Mouse (Mus musculus) heart, embryonic 12.5 days (tissue): ENCODE results near the gene Olfr813. TPM values are rescaled to one million over a fixed set of nuclear protein-coding genes. Genes with fewer than 3 reads are reported as not detected.
"Not testable (repeated sequence)": the region's sequence is repeated elsewhere in the genome, so short reads cannot be mapped to it uniquely, and the experiment has no call there.

ENCODE experiments used
- ATAC-seq: fragments of 200-750 bp; cut with Nextera tagmentation; 2 replicates; pipeline ENCODE4 v1.8.0; 2017; ENCODE audit warnings: moderate TSS enrichment, moderate library complexity; ENCODE audit not compliant: insufficient number of reproducible peaks, low FRiP score
- H3K27ac ChIP-seq: fragments of 300-500 bp; sonication (generic); 2 replicates; pipeline ENCODE4 v1.5.1; 2016; ENCODE audit warnings: mild to moderate bottlenecking, moderate library complexity; ENCODE audit not compliant: poor library complexity, severe bottlenecking
- H3K27me3 ChIP-seq: fragments of 300-500 bp; sonication (generic); replicated peaks from 2 replicates; pipeline ENCODE4 v1.6.1; 2016; ENCODE audit warnings: mild to moderate bottlenecking, moderate library complexity
- H3K36me3 ChIP-seq: fragments of 300-500 bp; sonication (generic); 2 replicates; pipeline ENCODE4 v1.6.1; 2016; ENCODE audit warnings: mild to moderate bottlenecking, moderate library complexity
- H3K4me1 ChIP-seq: fragments of 300-500 bp; sonication (generic); replicated peaks from 2 replicates; pipeline ENCODE4 v1.6.1; 2016; ENCODE audit warnings: mild to moderate bottlenecking
- H3K4me2 ChIP-seq: fragments of 300-500 bp; sonication (generic); 2 replicates; pipeline ENCODE4 v1.6.1; 2016; ENCODE audit warnings: mild to moderate bottlenecking, moderate library complexity
- H3K4me3 ChIP-seq: fragments of 300-500 bp; sonication (generic); 2 replicates; pipeline ENCODE4 v1.5.1; 2016; ENCODE audit warnings: mild to moderate bottlenecking
- H3K9ac ChIP-seq: fragments of 300-500 bp; sonication (generic); 2 replicates; pipeline ENCODE4 v1.6.1; 2016; ENCODE audit warnings: mild to moderate bottlenecking, moderate library complexity
- H3K9me3 ChIP-seq: fragments of 300-500 bp; sonication (generic); replicated peaks from 2 replicates; pipeline ENCODE4 v1.6.1; 2016; ENCODE audit warnings: mild to moderate bottlenecking, moderate library complexity
- WGBS: fragments of 180-500 bp; shearing (Covaris S2); methylation state at CpG from one replicate; pipeline ENCODE4 v1.1.7; 2016; 5-methylcytosine and 5-hydroxymethylcytosine counted together
- polyA plus RNA-seq: library from polyadenylated mRNA; unstranded; fragments of >200 nt; fragmentation: Nextera tagmentation; extraction: Ambion mirVana; gene quantifications from 2 replicates; pipeline ENCODE4 v1.2.1, GENCODE M21; 2016

The Olfr813 gene
- not detected in 2 replicates for polyA plus RNA-seq

DNA sequence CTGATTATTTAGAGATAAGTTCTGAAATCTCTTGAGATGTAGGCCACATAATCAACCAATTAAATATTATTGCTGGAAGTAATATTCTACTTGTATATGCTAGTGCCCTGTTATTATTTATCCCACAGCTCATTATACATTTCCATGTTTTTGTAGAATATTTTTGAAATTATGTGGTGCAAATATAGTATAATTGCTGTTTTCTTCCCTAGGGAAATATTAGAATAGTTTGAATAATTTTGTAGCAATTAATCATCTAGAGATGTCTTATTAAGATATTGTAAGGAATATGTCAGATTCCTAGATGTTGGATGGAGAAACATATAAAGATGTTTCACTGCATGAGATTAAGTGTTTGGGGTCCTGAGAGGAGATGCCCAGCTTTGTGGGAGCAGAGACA, at the start of gene Olfr813:
TSS of gene Olfr813 (plus strand) at position 301 of the 400 bp plus-strand sequence.
- Histone ChIP-seq H3K4me3 (no peak within 1 kb of the TSS), H3K9ac (no peak within 1 kb of the TSS), H3K4me2 (no peak within 1 kb of the TSS), H3K4me1 (no peaks in the 10 kb centered on the region), H3K27me3 (no peaks in the 10 kb centered on the region), H3K9me3 (no peaks in the 10 kb centered on the region), H3K27ac (no peak within 1 kb of the TSS), H3K36me3 (no peaks in the 10 kb centered on the region)
- ATAC-seq = no peak

GRCm38 (mm10) chr10:129845994-129846393, 9.2 kb upstream of the Olfr813 start, which contains the start of gene Olfr812:
Olfr812 (minus strand) TSS chr10:129846094.
- Histone ChIP-seq H3K27ac (no peak within 1 kb of the TSS), H3K27me3 (no peaks in the 10 kb centered on the region), H3K4me1 (no peaks in the 10 kb centered on the region), H3K9me3 (no peaks in the 10 kb centered on the region), H3K36me3 (no peaks in the 10 kb centered on the region), H3K9ac (no peak within 1 kb of the TSS), H3K4me2 (no peak within 1 kb of the TSS), H3K4me3 (no peak within 1 kb of the TSS)
- no peak for ATAC-seq
- 65% methylated on average over 1 of the region's 1 CpGs for whole genome bisulfite sequencing

DNA sequence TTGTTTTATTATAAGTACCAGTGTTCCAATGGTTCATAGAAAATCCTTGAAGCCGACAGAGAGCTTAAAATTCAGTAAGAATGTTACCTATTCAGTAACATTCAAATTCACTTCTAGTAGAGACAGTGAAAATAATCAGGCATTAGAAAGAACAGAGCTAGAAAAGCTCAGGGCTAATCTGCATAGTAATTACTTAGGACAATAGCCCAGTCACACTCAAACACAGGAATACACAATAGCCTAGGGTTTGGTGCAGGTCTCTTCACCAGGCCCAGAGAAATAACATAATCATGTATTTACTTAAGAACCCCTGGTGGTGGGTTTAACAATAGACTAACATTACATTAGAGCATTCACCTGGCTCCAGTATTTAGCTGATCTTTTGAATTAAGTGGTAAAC, 7.8 kb upstream of the Olfr813 start:
- H3K9me3 ChIP-seq = no peaks in the 10 kb centered on the region
- H3K9ac ChIP-seq = no peak overlapping the region
- no peak for ATAC-seq
- 74% methylated on average over 1 of the region's 1 CpGs for WGBS
- H3K27ac ChIP-seq = no peak overlapping the region
- no peak overlapping the region for H3K4me3 ChIP-seq
- no peaks in the 10 kb centered on the region for H3K27me3 ChIP-seq
- H3K4me2 ChIP-seq = no peak overlapping the region
- no peaks in the 10 kb centered on the region for H3K4me1 ChIP-seq
- no peaks in the 10 kb centered on the region for H3K36me3 ChIP-seq

- not testable (repeated sequence) for H3K9ac ChIP-seq, H3K4me2 ChIP-seq, ATAC-seq, H3K4me1 ChIP-seq, H3K9me3 ChIP-seq, H3K4me3 ChIP-seq, H3K27ac ChIP-seq, H3K36me3 ChIP-seq, H3K27me3 ChIP-seq
- WGBS = 50% methylated on average over 1 of the region's 1 CpGs
Observed at GRCm38 (mm10) chr10:129879751-129880150, 24.6 kb downstream of the Olfr813 start, which contains the start of gene Olfr814. Olfr814 (minus strand) TSS chr10:129879851.

DNA sequence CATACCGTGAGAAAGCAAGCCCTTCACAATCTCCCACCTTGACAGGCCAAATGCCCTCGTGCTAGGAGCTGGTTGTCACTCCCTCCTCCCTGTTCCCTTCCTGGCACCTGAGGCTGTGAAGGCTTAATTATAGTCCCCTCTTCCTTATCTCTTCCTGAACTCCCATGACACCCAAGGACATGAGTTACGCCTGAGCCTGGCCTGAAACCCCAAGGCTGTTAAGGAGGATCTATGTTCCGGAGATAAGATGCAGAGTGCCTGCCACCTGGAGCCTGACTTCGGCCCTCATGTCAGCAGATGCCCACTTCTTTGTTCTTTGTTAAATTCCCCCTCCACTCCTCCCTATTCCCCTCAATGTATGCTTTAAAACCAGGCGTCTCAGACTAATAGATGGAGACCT, 30.3 kb downstream of the Olfr813 start:
- WGBS = 45% methylated on average over 6 of the region's 6 CpGs
- H3K4me3 ChIP-seq, ATAC-seq, H3K4me1 ChIP-seq, H3K4me2 ChIP-seq, H3K36me3 ChIP-seq, H3K9ac ChIP-seq, H3K27me3 ChIP-seq, H3K9me3 ChIP-seq, H3K27ac ChIP-seq: not testable (repeated sequence)

DNA sequence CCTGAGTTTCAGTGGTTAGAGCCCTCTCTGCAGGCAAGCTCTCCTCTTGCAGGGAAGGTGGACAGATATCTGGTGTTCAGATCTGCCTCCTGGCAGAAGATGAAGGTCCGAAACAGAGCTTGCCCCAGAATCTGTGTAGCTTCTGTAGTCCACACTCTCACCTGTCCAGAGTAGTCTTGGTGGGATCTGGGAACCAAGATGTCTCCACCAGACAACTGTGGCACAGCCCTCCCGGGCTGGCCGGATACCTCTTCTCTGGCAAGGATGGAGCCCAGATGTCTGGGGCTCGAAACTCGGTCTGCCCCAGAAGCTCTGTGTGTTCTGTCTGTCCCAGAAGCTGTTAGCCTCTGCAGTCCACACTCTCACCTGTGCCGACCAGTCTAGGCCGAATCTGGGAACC, 30.8 kb downstream of the Olfr813 start:
- H3K9ac ChIP-seq = no peak overlapping the region
- no peaks in the 10 kb centered on the region for H3K36me3 ChIP-seq
- no peak overlapping the region for H3K4me2 ChIP-seq
- ATAC-seq = no peak
- H3K27ac ChIP-seq = no peak overlapping the region
- H3K4me1 ChIP-seq = no peaks in the 10 kb centered on the region
- no peaks in the 10 kb centered on the region for H3K9me3 ChIP-seq
- no peaks in the 10 kb centered on the region for H3K27me3 ChIP-seq
- 87% methylated on average over 7 of the region's 7 CpGs for WGBS
- H3K4me3 ChIP-seq = no peak overlapping the region

GRCm38 (mm10) chr10:129905767-129906166, 50.6 kb downstream of the Olfr813 start, which contains the start of gene Olfr815:
Olfr815 (minus strand) TSS chr10:129905867.
- H3K9me3 ChIP-seq, H3K36me3 ChIP-seq, H3K27ac ChIP-seq, H3K9ac ChIP-seq, ATAC-seq, H3K27me3 ChIP-seq, H3K4me2 ChIP-seq, H3K4me3 ChIP-seq, H3K4me1 ChIP-seq: not testable (repeated sequence)
- WGBS = 60% methylated on average over 1 of the region's 1 CpGs

Other genes with a start within 250 kb of the Olfr813 start
- gene Olfr796, start 242.8 kb upstream of the Olfr813 start, polyA plus RNA-seq = not detected in 2 replicates
- gene Olfr798, start 227.4 kb upstream of the Olfr813 start, polyA plus RNA-seq = not detected in 2 replicates
- gene Olfr799, start 217.9 kb upstream of the Olfr813 start, polyA plus RNA-seq = not detected in 2 replicates
- not detected in 2 replicates for gene Olfr800, start 197.7 kb upstream of the Olfr813 start, polyA plus RNA-seq
- not detected in 2 replicates for gene Olfr801, start 181.5 kb upstream of the Olfr813 start, polyA plus RNA-seq
- not detected in 2 replicates for gene Olfr802, start 167.2 kb upstream of the Olfr813 start, polyA plus RNA-seq
- gene Olfr803, start 161.1 kb upstream of the Olfr813 start, polyA plus RNA-seq = not detected in 2 replicates
- not detected in 2 replicates for gene Olfr804, start 152.2 kb upstream of the Olfr813 start, polyA plus RNA-seq
- gene Olfr805, start 126.0 kb upstream of the Olfr813 start, polyA plus RNA-seq = not detected in 2 replicates
- gene Olfr806, start 113.4 kb upstream of the Olfr813 start, polyA plus RNA-seq = not detected in 2 replicates
- gene Olfr807, start 97.6 kb upstream of the Olfr813 start, polyA plus RNA-seq = not detected in 2 replicates
- not detected in 2 replicates for gene Olfr808, start 89.9 kb upstream of the Olfr813 start, polyA plus RNA-seq
- gene Olfr809, start 80.7 kb upstream of the Olfr813 start, polyA plus RNA-seq = not detected in 2 replicates
- gene Olfr810, start 60.5 kb upstream of the Olfr813 start, polyA plus RNA-seq = not detected in 2 replicates
- not detected in 2 replicates for gene Olfr811, start 51.0 kb upstream of the Olfr813 start, polyA plus RNA-seq
- not detected in 2 replicates for gene Olfr812, start 9.3 kb upstream of the Olfr813 start, polyA plus RNA-seq
- not detected in 2 replicates for gene Olfr814, start 24.5 kb downstream of the Olfr813 start, polyA plus RNA-seq
- gene Olfr815, start 50.5 kb downstream of the Olfr813 start, polyA plus RNA-seq = not detected in 2 replicates
- not detected in 2 replicates for gene Olfr816, start 60.2 kb downstream of the Olfr813 start, polyA plus RNA-seq
- not detected in 2 replicates for gene Olfr818, start 93.7 kb downstream of the Olfr813 start, polyA plus RNA-seq
- not detected in 2 replicates for gene Olfr819, start 111.9 kb downstream of the Olfr813 start, polyA plus RNA-seq
- gene Olfr247, start 120.8 kb downstream of the Olfr813 start, polyA plus RNA-seq = not detected in 2 replicates
- not detected in 2 replicates for gene Gm10310, start 129.7 kb downstream of the Olfr813 start, polyA plus RNA-seq
- gene Olfr820, start 157.3 kb downstream of the Olfr813 start, polyA plus RNA-seq = not detected in 2 replicates
- not detected in 2 replicates for gene Olfr821, start 175.0 kb downstream of the Olfr813 start, polyA plus RNA-seq
- gene Olfr822, start 215.8 kb downstream of the Olfr813 start, polyA plus RNA-seq = not detected in 2 replicates